Comparison of ENCODE assay signal across 8 mouse cellular contexts in the genomic region with DNA sequence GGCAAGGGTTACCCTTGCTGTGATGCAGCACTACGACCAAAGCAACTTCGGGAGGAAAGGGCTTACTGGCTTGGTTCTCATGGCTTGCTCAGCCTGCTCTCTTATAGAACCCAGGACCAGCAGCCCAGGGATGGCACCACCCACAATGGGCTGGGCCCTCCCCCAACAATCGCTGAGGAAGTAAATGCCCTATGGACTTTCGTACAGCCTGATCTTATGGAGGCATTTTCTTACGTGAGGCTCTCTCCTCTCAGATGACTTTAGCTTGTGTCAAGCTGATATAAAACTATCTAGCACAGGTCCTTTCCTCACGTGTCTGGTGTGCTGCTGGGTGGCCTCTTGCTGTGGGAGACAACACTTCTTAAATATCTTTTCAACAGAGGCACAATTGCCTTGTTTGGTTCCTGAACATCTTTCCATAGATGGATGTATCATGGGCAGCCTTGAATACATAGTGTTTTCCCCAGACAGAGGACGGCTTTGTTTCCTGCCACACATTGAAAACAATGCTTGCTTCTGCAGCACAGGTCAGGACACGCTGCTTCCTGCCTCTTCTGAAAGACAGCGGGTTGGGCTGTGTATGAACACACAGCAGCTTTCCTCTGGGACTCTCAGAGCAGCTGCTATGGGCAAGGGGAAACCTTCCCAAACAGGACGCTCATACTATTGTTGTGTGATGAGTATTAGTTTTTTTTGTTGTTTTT. TPM values are rescaled to one million over a fixed set of nuclear protein-coding genes. Genes with fewer than 3 reads are reported as not detected.
DNase-seq lines count a peak whose midpoint lies in the region; ATAC-seq lines count a peak whose summit lies in the region.

No protein-coding gene starts in this region.

- 53% methylated on average over 10 of the region's 10 CpGs for WGBS in intestine, embryonic 16.5 days
- WGBS in midbrain, embryonic 11.5 days: 58% methylated on average over 10 of the region's 10 CpGs

- peak; percentile 43 for ATAC-seq in frontal cortex, adult (ENCODE audit: low TSS enrichment)
- ATAC-seq in intestine, embryonic 16.5 days: peak; percentile 79
- peak; percentile 55 for ATAC-seq in midbrain, embryonic 11.5 days (ENCODE audit: low FRiP score)
- ATAC-seq in erythroid progenitor cell, adult 5-6 weeks (replicated peaks; ENCODE audit: low FRiP score, poor library complexity, severe bottlenecking): no peak

- no peak overlapping the region for H3K9ac ChIP-seq in intestine, embryonic 16.5 days (ENCODE audit: low read depth, low read length)
- H3K9ac ChIP-seq in midbrain, embryonic 11.5 days (ENCODE audit: low read length): no peak overlapping the region; the same call in 1 of the 2 replicates

- H3K4me1 ChIP-seq in intestine, embryonic 16.5 days (ENCODE audit: control insufficient read depth, insufficient read depth, low read length): peaks cover 6% of the 10 kb centered on the region; the same call in 1 of the 2 replicates
- peaks cover 2% of the 10 kb centered on the region; the same call in 1 of the 2 replicates for H3K4me1 ChIP-seq in midbrain, embryonic 11.5 days (ENCODE audit: control insufficient read depth, insufficient read depth, low read length)

- H3K4me3 ChIP-seq in intestine, embryonic 16.5 days (ENCODE audit: low read length): no peak overlapping the region
- no peak overlapping the region for H3K4me3 ChIP-seq in midbrain, embryonic 11.5 days (ENCODE audit: low read depth, low read length)

- peak overlapping the region; percentile 54 for H3K27ac ChIP-seq in intestine, embryonic 16.5 days (ENCODE audit: low read length)
- peak overlapping the region; percentile 40; the same call in 1 of the 2 replicates for H3K27ac ChIP-seq in midbrain, embryonic 11.5 days (ENCODE audit: low read depth, low read length)

- no peak overlapping the region for H3K4me2 ChIP-seq in intestine, embryonic 16.5 days (ENCODE audit: low read depth, low read length)
- H3K4me2 ChIP-seq in midbrain, embryonic 11.5 days: no peak overlapping the region

- H3K36me3 ChIP-seq in intestine, embryonic 16.5 days (ENCODE audit: control insufficient read depth, insufficient read depth, low read length): peaks cover 14% of the 10 kb centered on the region
- H3K36me3 ChIP-seq in midbrain, embryonic 11.5 days (ENCODE audit: control insufficient read depth, insufficient read depth, low read length): no peaks in the 10 kb centered on the region

- H3K27me3 ChIP-seq in intestine, embryonic 16.5 days (replicated peaks; ENCODE audit: control insufficient read depth, insufficient read depth, low read length): no peaks in the 10 kb centered on the region
- no peaks in the 10 kb centered on the region for H3K27me3 ChIP-seq in midbrain, embryonic 11.5 days (ENCODE audit: control insufficient read depth, insufficient read depth, low read length)

- DNase-seq in frontal cortex, postnatal 25 days (ENCODE audit: low spot score in 2 of 2): no peak
- peak; percentile 36 for DNase-seq in Muller cell, postnatal 12 days (ENCODE audit: inconsistent ontology term)
- peak; percentile 97 for DNase-seq in heart, adult 11 months
- peak; percentile 85 for DNase-seq in midbrain, embryonic 11.5 days (ENCODE audit: low spot score, missing footprints)
- DNase-seq in ovary, postnatal 10 days (ENCODE audit: low spot score): no peak

- H3K9me3 ChIP-seq in intestine, embryonic 16.5 days (ENCODE audit: control insufficient read depth, low read length): no peaks in the 10 kb centered on the region
- peaks cover 2% of the 10 kb centered on the region; the same call in 1 of the 2 replicates for H3K9me3 ChIP-seq in midbrain, embryonic 11.5 days (ENCODE audit: control insufficient read depth, low read length)

RNA-seq across cellular contexts. Expression of gene Zdhhc20, which starts 31.5 kb away (rescaled TPM):
- 55.2 and 58.9 TPM in 2 replicates for polyA plus RNA-seq in intestine, embryonic 16.5 days (2015; fragmentation: Nextera tagmentation; extraction: Ambion mirVana)
- polyA plus RNA-seq in midbrain, embryonic 11.5 days (2014; fragmentation: Nextera tagmentation; extraction: Ambion mirVana): 53.6 and 59.1 TPM in 2 replicates
- 8.0 and 33.5 TPM in 2 replicates for total RNA-seq in erythroid progenitor cell, adult 5-6 weeks (2015; ENCODE audit: low replicate concordance)
- 6.8 and 16.9 TPM in 2 replicates for total RNA-seq in erythroid progenitor cell, adult 5-6 weeks (2017; ENCODE audit: low replicate concordance)

Comparison
In these comparisons a context has a peak if more than half of its experiments do, and no peak if none do; other contexts are left out.
1. DNase-seq: peak in Muller cell, postnatal 12 days (single experiment), heart, adult 11 months (single experiment) and midbrain, embryonic 11.5 days (single experiment); none in frontal cortex, postnatal 25 days (0 of 2) and ovary, postnatal 10 days (single experiment).